Mouse (Mus musculus): Measurements from ENCODE around the gene Esrp2.

- TF ChIP-seq CTCF (IDR thresholded peaks at IDR 0.05; ENCODE audit: control insufficient read depth, insufficient read depth, insufficient read length) (no peak), MAX (IDR thresholded peaks at IDR 0.05) (no peak), FOSL1 (IDR thresholded peaks at IDR 0.05; ENCODE audit: insufficient read depth, low read length, poor library complexity, severe bottlenecking) (no peak), MYOG (IDR thresholded peaks at IDR 0.05; ENCODE audit: control insufficient read depth, extremely low read depth, insufficient read length) (no peak)
These were observed 10.7 kb downstream of the Esrp2 start for GRCm38 (mm10) chr8:106126055-106126454.
